Mouse (Mus musculus): ENCODE data around the gene Gm867.

Gm867 gene

DNA sequence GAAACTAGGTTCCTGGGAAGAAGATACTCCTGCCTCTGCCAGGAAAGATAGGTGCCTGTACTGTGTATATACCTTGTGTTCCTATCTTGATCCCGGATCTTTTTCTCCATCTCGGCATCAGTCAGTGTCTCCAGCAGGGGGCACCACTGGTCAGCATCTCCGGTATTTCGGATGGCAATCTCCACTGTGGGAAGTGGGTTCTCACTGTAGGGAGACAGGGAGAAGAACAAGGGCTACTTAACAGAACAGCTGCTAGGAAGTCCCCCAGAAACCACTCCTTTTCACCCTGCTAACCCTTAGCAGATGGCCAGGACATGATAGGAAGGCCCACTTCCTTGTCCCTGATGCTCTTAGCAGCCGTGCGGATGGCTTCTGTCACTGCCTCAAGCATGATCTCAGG, 43.1 kb downstream of the Gm867 start:
- peak; percentile 80 for DNase-seq (ENCODE audit: extremely low spot score, low spot score)

DNA sequence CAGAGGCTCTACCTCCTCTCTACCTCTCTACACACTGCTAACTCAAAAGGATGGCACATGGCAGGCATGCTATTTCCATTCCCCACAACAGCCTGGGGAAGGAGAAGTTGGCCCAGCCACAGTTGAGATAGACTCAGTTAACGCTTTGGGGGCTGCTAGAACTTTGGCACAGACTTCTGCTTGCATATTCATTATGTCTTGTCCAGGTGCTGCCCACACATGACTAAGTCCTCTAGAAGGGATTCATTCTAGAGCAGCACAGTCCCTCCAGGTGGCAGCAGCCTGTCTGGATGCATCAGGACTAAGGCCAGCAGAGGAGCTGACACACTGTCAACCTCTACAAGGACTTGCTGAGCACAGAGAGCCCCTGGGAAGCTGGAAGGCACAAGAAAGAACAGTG, 44.3 kb downstream of the Gm867 start:
- DNase-seq (ENCODE audit: extremely low spot score, low spot score), result no peak

DNA sequence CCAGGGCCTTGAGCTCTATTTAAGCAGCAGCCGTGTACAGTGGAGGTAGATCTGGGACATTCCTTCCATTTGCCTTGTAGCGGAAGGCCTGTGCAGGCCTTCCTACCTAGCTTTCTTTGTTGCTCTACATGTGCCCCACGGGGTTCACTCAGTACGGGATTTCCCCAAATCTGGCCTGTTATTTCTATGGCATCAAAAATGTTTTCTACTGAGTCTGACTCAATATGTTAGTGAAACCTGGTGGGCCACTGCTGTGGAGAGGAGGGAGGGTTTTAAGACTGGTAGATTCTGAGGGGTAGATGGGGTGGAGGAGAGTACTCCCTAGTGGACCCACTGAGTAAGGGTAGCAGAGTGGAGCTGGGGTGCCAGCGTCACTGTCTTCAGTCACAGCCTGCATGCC, 44.7 kb downstream of the Gm867 start:
- no peak for DNase-seq (ENCODE audit: extremely low spot score, low spot score)

DNA sequence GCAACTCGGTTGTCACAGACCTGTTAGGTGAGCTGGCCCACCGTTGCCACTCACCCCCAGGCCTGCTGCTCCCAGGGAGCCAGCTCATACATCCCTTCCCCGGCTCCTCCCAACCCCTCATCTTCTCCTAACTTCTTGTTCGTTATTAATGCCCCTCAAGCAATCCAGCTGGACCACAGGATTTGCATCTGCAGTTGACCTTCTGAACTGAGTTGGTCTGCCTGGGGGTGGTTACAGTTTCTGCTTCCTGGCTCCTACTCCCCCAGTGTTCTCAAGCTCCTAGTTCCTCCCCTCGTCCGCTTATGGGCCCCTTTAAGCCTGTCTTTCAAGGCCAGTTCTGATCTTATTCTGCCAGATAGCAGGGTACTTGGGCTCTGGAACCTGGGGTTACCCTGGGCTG, 45.9 kb downstream of the Gm867 start:
- DNase-seq (ENCODE audit: extremely low spot score, low spot score), result no peak

DNA sequence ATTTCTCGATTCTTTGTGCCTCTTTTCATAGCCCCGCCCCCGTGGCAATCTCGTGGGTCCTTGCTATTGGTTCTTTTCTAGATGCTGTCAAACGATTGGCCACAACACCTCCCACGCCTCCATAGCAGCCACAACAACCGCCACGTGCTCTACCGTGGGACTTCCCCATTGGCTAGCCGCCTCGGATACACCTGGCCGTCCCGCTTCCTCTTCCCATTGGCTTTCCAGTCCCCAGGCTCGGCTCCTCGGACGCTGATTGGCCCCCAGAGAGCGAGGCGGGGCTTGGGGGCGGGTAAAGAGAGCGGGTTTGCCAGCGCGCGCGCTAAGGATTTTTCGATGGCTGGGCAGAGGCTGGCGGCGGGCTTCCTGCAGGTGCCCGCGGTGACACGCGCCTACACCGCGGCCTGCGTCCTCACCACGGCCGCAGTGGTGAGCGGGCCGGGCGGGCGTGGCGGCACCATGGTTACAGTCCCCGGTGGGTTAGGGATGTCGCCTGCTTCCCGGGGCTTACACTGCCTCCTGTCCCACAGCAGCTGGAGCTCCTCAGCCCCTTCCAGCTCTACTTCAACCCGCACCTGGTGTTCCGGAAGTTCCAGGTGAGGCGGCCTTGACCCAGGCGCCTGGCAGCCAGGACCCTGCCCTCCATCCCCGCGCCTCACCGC, 47.3 kb downstream of the Gm867 start, which contains the start of gene Derl3:
Gene Derl3 (plus strand): TSS at position 325 of the 662 bp plus-strand sequence.
- peak; percentile 94 for DNase-seq (ENCODE audit: extremely low spot score, low spot score)

DNA sequence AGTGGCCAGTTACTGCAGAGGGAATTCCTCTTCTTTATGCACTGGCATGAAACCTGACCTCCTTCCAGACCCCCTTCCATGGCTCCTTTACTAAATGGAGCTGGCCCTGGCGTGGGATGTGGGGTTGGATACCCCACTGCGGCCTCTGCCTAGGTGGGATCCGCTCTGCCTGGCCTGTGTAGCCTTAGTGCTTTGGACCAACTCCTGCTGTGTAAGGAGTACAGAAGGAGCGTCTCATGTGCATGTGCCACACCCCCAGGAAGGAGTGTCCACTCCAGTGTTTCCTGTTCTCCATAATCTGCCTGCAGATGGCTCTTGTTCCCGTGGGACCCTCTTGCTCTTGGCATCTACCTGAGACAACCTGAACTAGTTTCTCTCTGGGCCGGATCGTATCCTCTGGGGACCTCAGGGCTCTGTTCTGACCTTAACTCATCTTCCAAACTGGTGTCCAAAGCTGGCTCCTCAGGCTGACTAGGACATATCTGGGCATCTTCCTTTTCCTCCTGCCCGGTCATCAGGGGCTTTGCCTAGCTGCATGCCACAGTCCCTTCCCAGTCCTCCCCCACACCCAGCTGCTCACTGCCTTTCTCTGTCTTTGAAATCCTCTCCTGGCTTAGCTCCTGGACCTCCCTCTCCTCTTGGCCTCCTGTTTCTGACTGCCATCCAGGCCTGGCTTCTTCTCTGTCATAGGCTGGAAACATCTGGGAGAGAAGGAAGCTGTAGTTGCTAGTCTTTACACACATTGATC, 50.9 kb downstream of the Gm867 start:
- no peak for DNase-seq (ENCODE audit: extremely low spot score, low spot score)
